Comparison of ENCODE assay signal across 18 mouse cellular contexts in genomic region chr13:115138513-115138912, GRCm38 (mm10). TPM values are rescaled to one million over a fixed set of nuclear protein-coding genes. Genes with fewer than 3 reads are reported as not detected.
"Had no signal": no experiment of that assay in that cellular context is flagged by ENCODE, and none has a peak within 500 bp of the region (broad histone marks: within the 10 kb centered on the region; RNA-seq: fewer than 3 reads in every experiment).

No protein-coding gene starts in this region.

- H3K4me2 ChIP-seq: neural tube, embryonic 12.5 days; neural tube, embryonic 13.5 days; neural tube, embryonic 15.5 days; stomach, embryonic 15.5 days had no signal

- DNase-seq: retina, postnatal 1 day; right cerebral cortex, adult 18-20 months; right cerebral cortex, postnatal 14 days; right cerebral cortex, postnatal 4 days; spleen, adult 18-20 months; thymus, adult 18-20 months; thymus, adult 2 months; thymus, postnatal 14 days; thymus, postnatal 25 days; thymus, postnatal 36 days; thymus, postnatal 4 days had no signal

- H3K27me3 ChIP-seq: neural tube, embryonic 12.5 days; neural tube, embryonic 13.5 days; neural tube, embryonic 15.5 days; stomach, embryonic 15.5 days had no signal

- H3K36me3 ChIP-seq: neural tube, embryonic 12.5 days; neural tube, embryonic 13.5 days; neural tube, embryonic 15.5 days; stomach, embryonic 15.5 days had no signal

- H3K27ac ChIP-seq: neural tube, embryonic 12.5 days; neural tube, embryonic 13.5 days; neural tube, embryonic 15.5 days; stomach, embryonic 15.5 days; stomach, postnatal 0 days had no signal

- H3K4me3 ChIP-seq: neural tube, embryonic 12.5 days; neural tube, embryonic 13.5 days; neural tube, embryonic 15.5 days; stomach, embryonic 15.5 days had no signal

- H3K9ac ChIP-seq: neural tube, embryonic 12.5 days; neural tube, embryonic 13.5 days; neural tube, embryonic 15.5 days; stomach, embryonic 15.5 days had no signal

- H3K9me3 ChIP-seq: neural tube, embryonic 12.5 days; neural tube, embryonic 13.5 days; neural tube, embryonic 15.5 days; stomach, embryonic 15.5 days had no signal

- H3K4me1 ChIP-seq: neural tube, embryonic 12.5 days; neural tube, embryonic 13.5 days; neural tube, embryonic 15.5 days; stomach, embryonic 15.5 days had no signal

RNA-seq across cellular contexts. Expression of gene Gm49395, which starts 36.8 kb away (rescaled TPM):
- total RNA-seq: neutrophil, adult 5-6 weeks had no signal
- polyA plus RNA-seq: testis, adult 2 months had no signal
